Mouse (Mus musculus) liver, embryonic 11.5 days (tissue): ENCODE measurements around the gene Vwce. TPM values are rescaled to one million over a fixed set of nuclear protein-coding genes. Genes with fewer than 3 reads are reported as not detected.

Experiments
- ATAC-seq: fragments of 200-750 bp; cut with Nextera tagmentation; replicated peaks from 2 replicates; pipeline ENCODE4 v1.8.0; 2017; ENCODE audit warnings: moderate number of reproducible peaks, mild to moderate bottlenecking, moderate TSS enrichment, moderate library complexity; ENCODE audit not compliant: low FRiP score
- DNase-seq: peaks from one replicate; pipeline ENCODE4 v3.0.0-alpha.2; 2017; ENCODE audit warnings: low spot score
- H3K27ac ChIP-seq: fragments of 300-500 bp; sonication (generic); 2 replicates; pipeline ENCODE4 v1.5.1; 2014; ENCODE audit warnings: mild to moderate bottlenecking, low read depth, low read length, control low read depth
- H3K27me3 ChIP-seq: fragments of 300-500 bp; sonication (generic); replicated peaks from 2 replicates; pipeline ENCODE4 v1.6.1; 2014; ENCODE audit warnings: low read length, mixed read lengths; ENCODE audit not compliant: control insufficient read depth, insufficient read depth
- H3K36me3 ChIP-seq: fragments of 300-500 bp; sonication (generic); 2 replicates; pipeline ENCODE4 v1.6.1; 2014; ENCODE audit warnings: mild to moderate bottlenecking, low read length, moderate library complexity, mixed read lengths; ENCODE audit not compliant: control insufficient read depth, insufficient read depth
- H3K4me1 ChIP-seq: fragments of 300-500 bp; sonication (generic); replicated peaks from 2 replicates; pipeline ENCODE4 v1.6.1; 2014; ENCODE audit warnings: low read length, mixed read lengths; ENCODE audit not compliant: control insufficient read depth, insufficient read depth
- H3K4me2 ChIP-seq: fragments of 300-500 bp; sonication (generic); 2 replicates; pipeline ENCODE4 v1.6.1; 2014; ENCODE audit warnings: mild to moderate bottlenecking, control low read depth, moderate library complexity
- H3K4me3 ChIP-seq: fragments of 300-500 bp; sonication (generic); 2 replicates; pipeline ENCODE4 v1.5.1; 2014; ENCODE audit warnings: low read depth, low read length, control low read depth
- H3K9ac ChIP-seq: fragments of 300-500 bp; sonication (generic); 2 replicates; pipeline ENCODE4 v1.6.1; 2014; ENCODE audit warnings: low read depth, low read length, control low read depth
- H3K9me3 ChIP-seq: fragments of 300-500 bp; sonication (generic); 2 replicates; pipeline ENCODE4 v1.6.1; 2016; ENCODE audit warnings: low read length, inconsistent platforms, mixed read lengths; ENCODE audit not compliant: control insufficient read depth
- WGBS: fragments of 180-500 bp; shearing (Covaris S2); extraction: QIAGEN DNeasy Blood & Tissue Kit; methylation state at CpG from one replicate; pipeline ENCODE4 v1.1.7; 2014; 5-methylcytosine and 5-hydroxymethylcytosine counted together
- polyA plus RNA-seq: library from polyadenylated mRNA; unstranded; fragments of >200 nt; fragmentation: Nextera tagmentation; extraction: Ambion mirVana; gene quantifications from 2 replicates; pipeline ENCODE4 v1.2.1, GENCODE M21; 2014

The Vwce gene
- polyA plus RNA-seq, 1 experiment from 2014 or later, result 10.4 TPM

- ATAC-seq, result no peak
- Histone ChIP-seq H3K27ac (no peak overlapping the region), H3K4me1 (peaks cover 49% of the 10 kb centered on the region), H3K9ac (no peak overlapping the region), H3K4me3 (no peak overlapping the region), H3K9me3 (no peaks in the 10 kb centered on the region), H3K4me2 (no peak overlapping the region), H3K36me3 (no peaks in the 10 kb centered on the region; the same call in 1 of the 2 replicates), H3K27me3 (no peaks in the 10 kb centered on the region)
- no peak for DNase-seq
- 69% methylated on average over 8 of the region's 8 CpGs for WGBS
These were observed 68.1 kb downstream of the Vwce start for GRCm38 (mm10) chr19:10702125-10702524.

GRCm38 (mm10) chr19:10703470-10703869 is 69.5 kb downstream of the Vwce start:
- H3K4me1 ChIP-seq, result peaks cover 36% of the 10 kb centered on the region

GRCm38 (mm10) chr19:10707087-10707875 is 73.3 kb downstream of the Vwce start:
- H3K36me3 ChIP-seq, result peaks cover 5% of the 10 kb centered on the region; the same call in 1 of the 2 replicates
- 74% methylated on average over 13 of the region's 13 CpGs for WGBS
- no peak overlapping the region for H3K9ac ChIP-seq
- H3K4me2 ChIP-seq, result no peak overlapping the region
- no peaks in the 10 kb centered on the region for H3K9me3 ChIP-seq
- H3K27ac ChIP-seq, result no peak overlapping the region
- no peak overlapping the region for H3K4me3 ChIP-seq
- H3K4me1 ChIP-seq, result peaks cover 7% of the 10 kb centered on the region; the same call in 1 of the 2 replicates
- no peaks in the 10 kb centered on the region for H3K27me3 ChIP-seq
- no peak for DNase-seq
- no peak for ATAC-seq

More at GRCm38 (mm10) chr19:10703470-10703869, 69.5 kb downstream of the Vwce start:
- H3K4me2 ChIP-seq, result no peak overlapping the region
- H3K27me3 ChIP-seq, result no peaks in the 10 kb centered on the region
- H3K4me3 ChIP-seq, result no peak overlapping the region
- WGBS, result 82% methylated on average over 8 of the region's 8 CpGs
- ATAC-seq (no peak), DNase-seq (no peak)
- no peaks in the 10 kb centered on the region for H3K9me3 ChIP-seq
- no peak overlapping the region for H3K27ac ChIP-seq
- H3K36me3 ChIP-seq, result no peaks in the 10 kb centered on the region; the same call in 1 of the 2 replicates
- H3K9ac ChIP-seq, result no peak overlapping the region

- no peaks in the 10 kb centered on the region for H3K9me3 ChIP-seq
- H3K27ac ChIP-seq, result no peak overlapping the region
- H3K4me1 ChIP-seq, result peaks cover 7% of the 10 kb centered on the region; the same call in 1 of the 2 replicates
- H3K27me3 ChIP-seq, result no peaks in the 10 kb centered on the region
- 88% methylated on average over 1 of the region's 1 CpGs for WGBS
- ATAC-seq, result no peak
- no peak overlapping the region for H3K4me2 ChIP-seq
- H3K36me3 ChIP-seq, result peaks cover 7% of the 10 kb centered on the region; the same call in 1 of the 2 replicates
- H3K9ac ChIP-seq, result no peak overlapping the region
- no peak overlapping the region for H3K4me3 ChIP-seq
- DNase-seq, result no peak
These were observed 73.9 kb downstream of the Vwce start for GRCm38 (mm10) chr19:10707881-10708280.

GRCm38 (mm10) chr19:10708900-10709299 is 74.9 kb downstream of the Vwce start:
- WGBS, result 75% methylated on average over 6 of the region's 6 CpGs
- H3K27ac ChIP-seq, result peak overlapping the region; percentile 22; the same call in 1 of the 2 replicates
- DNase-seq, result no peak
- H3K4me3 ChIP-seq, result no peak overlapping the region
- no peak; the same call in 1 of the 2 replicates for ATAC-seq
- H3K9me3 ChIP-seq, result no peaks in the 10 kb centered on the region
- H3K4me1 ChIP-seq, result peaks cover 7% of the 10 kb centered on the region; the same call in 1 of the 2 replicates
- H3K27me3 ChIP-seq, result no peaks in the 10 kb centered on the region
- H3K36me3 ChIP-seq, result peaks cover 14% of the 10 kb centered on the region; the same call in 1 of the 2 replicates
- no peak overlapping the region; the same call in 1 of the 2 replicates for H3K9ac ChIP-seq
- no peak overlapping the region for H3K4me2 ChIP-seq

GRCm38 (mm10) chr19:10709360-10710087 is 75.5 kb downstream of the Vwce start:
- Histone ChIP-seq H3K27me3 (no peaks in the 10 kb centered on the region), H3K4me3 (no peak overlapping the region), H3K27ac (peak overlapping the region; percentile 22; the same call in 1 of the 2 replicates), H3K9ac (no peak overlapping the region; the same call in 1 of the 2 replicates), H3K4me1 (peaks cover 7% of the 10 kb centered on the region; the same call in 1 of the 2 replicates), H3K4me2 (no peak overlapping the region), H3K36me3 (peaks cover 14% of the 10 kb centered on the region; the same call in 1 of the 2 replicates), H3K9me3 (no peaks in the 10 kb centered on the region)
- peak; percentile 69 for ATAC-seq
- 29% methylated on average over 8 of the region's 8 CpGs for WGBS
- peak; percentile 85 for DNase-seq

- Histone ChIP-seq H3K4me2 (no peak overlapping the region), H3K27ac (no peak overlapping the region), H3K27me3 (no peaks in the 10 kb centered on the region), H3K36me3 (peaks cover 14% of the 10 kb centered on the region; the same call in 1 of the 2 replicates), H3K4me1 (peaks cover 7% of the 10 kb centered on the region; the same call in 1 of the 2 replicates), H3K9me3 (no peaks in the 10 kb centered on the region), H3K9ac (no peak overlapping the region), H3K4me3 (no peak overlapping the region)
- DNase-seq (no peak), ATAC-seq (peak; percentile 35; the same call in 1 of the 2 replicates)
- WGBS, result 78% methylated on average over 9 of the region's 9 CpGs
These were observed 76.1 kb downstream of the Vwce start for GRCm38 (mm10) chr19:10710088-10710511.

GRCm38 (mm10) chr19:10710751-10711150 is 76.7 kb downstream of the Vwce start:
- ATAC-seq (no peak), DNase-seq (no peak)
- H3K9ac ChIP-seq, result no peak overlapping the region
- peaks cover 14% of the 10 kb centered on the region; the same call in 1 of the 2 replicates for H3K36me3 ChIP-seq
- H3K27me3 ChIP-seq, result no peaks in the 10 kb centered on the region
- no peak overlapping the region for H3K4me3 ChIP-seq
- no peaks in the 10 kb centered on the region for H3K9me3 ChIP-seq
- H3K4me2 ChIP-seq, result no peak overlapping the region
- WGBS, result 86% methylated on average over 4 of the region's 4 CpGs
- H3K4me1 ChIP-seq, result peaks cover 7% of the 10 kb centered on the region; the same call in 1 of the 2 replicates
- no peak overlapping the region for H3K27ac ChIP-seq
